In the genomic region with DNA sequence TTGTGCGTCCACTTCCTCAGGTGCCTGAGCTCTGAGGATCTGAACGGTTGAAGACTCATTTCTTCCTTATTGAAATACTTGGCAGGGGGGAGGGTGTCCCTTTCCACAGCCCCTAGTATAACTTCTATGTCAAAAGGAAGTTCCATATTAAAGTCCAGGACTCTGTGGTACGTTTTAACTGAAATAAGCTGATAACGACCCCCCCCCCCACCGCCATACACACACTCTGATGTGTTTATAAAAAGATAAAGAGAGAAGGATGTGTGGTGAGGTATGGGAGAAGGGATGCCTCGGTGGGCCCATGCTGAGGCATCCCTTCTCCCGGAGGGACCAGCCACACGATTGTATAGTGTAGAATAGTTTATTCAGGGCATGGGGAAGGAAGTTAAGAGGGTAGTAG, we compare ENCODE assay signal across 18 mouse cellular contexts. TPM values are rescaled to one million over a fixed set of nuclear protein-coding genes. Genes with fewer than 3 reads are reported as not detected.
A peak's percentile ranks its signal among the peaks of the same experiment; 100 is the strongest.
DNase-seq lines count a peak whose midpoint lies in the region; ATAC-seq and TF ChIP-seq lines count a peak whose summit lies in the region.
"Had no signal": no experiment of that assay in that cellular context is flagged by ENCODE, and none has a peak within 500 bp of the region (broad histone marks: within the 10 kb centered on the region; RNA-seq: fewer than 3 reads in every experiment).

No protein-coding gene starts in this region.

- no peak overlapping the region for H3K4me3 ChIP-seq in heart, embryonic 11.5 days (ENCODE audit: low read depth, low read length)
- H3K4me3 ChIP-seq in lung, embryonic 14.5 days (ENCODE audit: low read depth, low read length) = no peak overlapping the region
- peak overlapping the region; percentile 47; the same call in 1 of the 2 replicates for H3K4me3 ChIP-seq in embryonic facial prominence, embryonic 10.5 days
- no peak overlapping the region for H3K4me3 ChIP-seq in liver, embryonic 15.5 days (replicated peaks)
- H3K4me3 ChIP-seq in intestine, postnatal 0 days (ENCODE audit: low read depth, low read length) = no peak overlapping the region
- H3K4me3 ChIP-seq: left cerebral cortex, adult 2 months; neural tube, embryonic 15.5 days had no signal

- no peak overlapping the region for H3K27ac ChIP-seq in heart, embryonic 11.5 days (ENCODE audit: low read depth, low read length)
- H3K27ac ChIP-seq in lung, embryonic 14.5 days (ENCODE audit: low read depth) = no peak overlapping the region
- H3K27ac ChIP-seq in embryonic facial prominence, embryonic 10.5 days (replicated peaks) = no peak overlapping the region
- no peak overlapping the region for H3K27ac ChIP-seq in liver, embryonic 15.5 days (replicated peaks)
- no peak overlapping the region for H3K27ac ChIP-seq in intestine, postnatal 0 days (ENCODE audit: low read depth, low read length)
- H3K27ac ChIP-seq: hindbrain, postnatal 0 days; left cerebral cortex, adult 2 months; neural tube, embryonic 15.5 days had no signal

- no peak overlapping the region for H3K9ac ChIP-seq in heart, embryonic 11.5 days (ENCODE audit: low read depth, low read length)
- no peak overlapping the region for H3K9ac ChIP-seq in lung, embryonic 14.5 days
- no peak overlapping the region for H3K9ac ChIP-seq in liver, embryonic 15.5 days
- no peak overlapping the region for H3K9ac ChIP-seq in intestine, postnatal 0 days (ENCODE audit: low read depth, low read length)
- H3K9ac ChIP-seq: neural tube, embryonic 15.5 days had no signal

- no peak for TF ChIP-seq CTCF in lung, embryonic 14.5 days (IDR thresholded peaks at IDR 0.05; ENCODE audit: low read depth)
- no peak for TF ChIP-seq CTCF in intestine, postnatal 0 days (IDR thresholded peaks at IDR 0.05; ENCODE audit: low read depth)

- no peak for ATAC-seq in heart, embryonic 11.5 days (replicated peaks; ENCODE audit: insufficient number of reproducible peaks, low FRiP score, low TSS enrichment)
- no peak for ATAC-seq in lung, embryonic 14.5 days (ENCODE audit: insufficient read depth)
- no peak for ATAC-seq in liver, embryonic 15.5 days (ENCODE audit: insufficient read depth)
- no peak for ATAC-seq in intestine, postnatal 0 days
- ATAC-seq: forebrain, embryonic 14.5 days; hindbrain, postnatal 0 days had no signal

- intact Hi-C loops in left cerebral cortex, postnatal 25 days (cut with DNase I) = no loop called here

- no peaks in the 10 kb centered on the region for H3K4me1 ChIP-seq in heart, embryonic 11.5 days (ENCODE audit: control insufficient read depth, insufficient read depth, low read length)
- H3K4me1 ChIP-seq in lung, embryonic 14.5 days (ENCODE audit: insufficient read depth) = no peaks in the 10 kb centered on the region
- H3K4me1 ChIP-seq in embryonic facial prominence, embryonic 10.5 days = peaks cover 22% of the 10 kb centered on the region
- H3K4me1 ChIP-seq in liver, embryonic 15.5 days (replicated peaks) = peaks cover 7% of the 10 kb centered on the region; the same call in 1 of the 2 replicates
- H3K4me1 ChIP-seq in intestine, postnatal 0 days (replicated peaks; ENCODE audit: control insufficient read depth, insufficient read depth, low read length) = no peaks in the 10 kb centered on the region
- H3K4me1 ChIP-seq: neural tube, embryonic 15.5 days had no signal

- H3K4me2 ChIP-seq in heart, embryonic 11.5 days = peak overlapping the region; percentile 64
- peak overlapping the region; percentile 56; the same call in 1 of the 2 replicates for H3K4me2 ChIP-seq in lung, embryonic 14.5 days
- H3K4me2 ChIP-seq in liver, embryonic 15.5 days = peak overlapping the region; percentile 60; the same call in 1 of the 2 replicates
- H3K4me2 ChIP-seq in intestine, postnatal 0 days (replicated peaks; ENCODE audit: low read depth) = no peak overlapping the region

- no peaks in the 10 kb centered on the region; the same call in 1 of the 2 replicates for H3K9me3 ChIP-seq in heart, embryonic 11.5 days (replicated peaks; ENCODE audit: control insufficient read depth, low read length)
- no peaks in the 10 kb centered on the region for H3K9me3 ChIP-seq in lung, embryonic 14.5 days (ENCODE audit: low read depth, low read length)
- H3K9me3 ChIP-seq in embryonic facial prominence, embryonic 10.5 days = no peaks in the 10 kb centered on the region; the same call in 1 of the 2 replicates
- no peaks in the 10 kb centered on the region for H3K9me3 ChIP-seq in liver, embryonic 15.5 days (replicated peaks)
- H3K9me3 ChIP-seq in intestine, postnatal 0 days (ENCODE audit: control insufficient read depth) = no peaks in the 10 kb centered on the region
- H3K9me3 ChIP-seq: midbrain, embryonic 10.5 days; neural tube, embryonic 15.5 days had no signal

- no peaks in the 10 kb centered on the region for H3K36me3 ChIP-seq in heart, embryonic 11.5 days (ENCODE audit: control insufficient read depth, insufficient read depth, low read length)
- no peaks in the 10 kb centered on the region for H3K36me3 ChIP-seq in lung, embryonic 14.5 days (ENCODE audit: insufficient read depth)
- H3K36me3 ChIP-seq in embryonic facial prominence, embryonic 10.5 days (replicated peaks) = no peaks in the 10 kb centered on the region
- no peaks in the 10 kb centered on the region for H3K36me3 ChIP-seq in liver, embryonic 15.5 days (replicated peaks)
- no peaks in the 10 kb centered on the region for H3K36me3 ChIP-seq in intestine, postnatal 0 days (ENCODE audit: control insufficient read depth, insufficient read depth)
- H3K36me3 ChIP-seq: midbrain, embryonic 10.5 days; neural tube, embryonic 15.5 days had no signal

- no peak for DNase-seq in heart, adult 11 months
- no peak for DNase-seq in lung, embryonic 14.5 days
- DNase-seq in lung, adult 18-20 months = no peak
- DNase-seq in embryonic facial prominence, embryonic 10.5 days (ENCODE audit: low spot score) = no peak
- no peak for DNase-seq in left cerebral cortex, postnatal 25 days (ENCODE audit: low spot score in 2 of 2)
- DNase-seq: cerebellum, adult 11 months; kidney, adult 8-10 months had no signal

- 48% methylated on average over 8 of the region's 8 CpGs for WGBS in heart, embryonic 11.5 days (ENCODE audit: insufficient replicate concordance)
- 38% methylated on average over 8 of the region's 8 CpGs for WGBS in lung, embryonic 14.5 days
- 71% methylated on average over 8 of the region's 8 CpGs for whole genome bisulfite sequencing in embryonic facial prominence, embryonic 10.5 days
- 26% methylated on average over 8 of the region's 8 CpGs for whole genome bisulfite sequencing in liver, embryonic 15.5 days (ENCODE audit: insufficient replicate concordance)
- WGBS in intestine, postnatal 0 days = 57% methylated on average over 8 of the region's 8 CpGs

- no peaks in the 10 kb centered on the region; the same call in 1 of the 2 replicates for H3K27me3 ChIP-seq in heart, embryonic 11.5 days (ENCODE audit: control insufficient read depth, insufficient read depth, low read length)
- no peaks in the 10 kb centered on the region for H3K27me3 ChIP-seq in lung, embryonic 14.5 days (ENCODE audit: insufficient read depth, low read length)
- H3K27me3 ChIP-seq in embryonic facial prominence, embryonic 10.5 days (replicated peaks; ENCODE audit: low read depth, poor library complexity, severe bottlenecking) = no peaks in the 10 kb centered on the region
- H3K27me3 ChIP-seq in liver, embryonic 15.5 days = no peaks in the 10 kb centered on the region
- H3K27me3 ChIP-seq in intestine, postnatal 0 days (replicated peaks; ENCODE audit: control insufficient read depth, insufficient read depth, low read length) = no peaks in the 10 kb centered on the region
- H3K27me3 ChIP-seq: neural tube, embryonic 15.5 days had no signal

RNA-seq across cellular contexts. Expression of gene Cldn14, which starts 34.4 kb away (rescaled TPM):
- 0.13 TPM in 1 of 2 replicates, not detected in the other for polyA plus RNA-seq in heart, embryonic 11.5 days (2014; fragmentation: Nextera tagmentation; extraction: Ambion mirVana)
- not detected in 2 replicates for polyA plus RNA-seq in lung, embryonic 14.5 days (2014; fragmentation: Nextera tagmentation; extraction: Ambion mirVana)
- not detected in 2 replicates for polyA plus RNA-seq in embryonic facial prominence, embryonic 10.5 days (2016; fragmentation: Nextera tagmentation; extraction: Ambion mirVana)
- polyA plus RNA-seq in liver, embryonic 15.5 days (2015; fragmentation: Nextera tagmentation; extraction: Ambion mirVana) = 2.2 and 3.9 TPM in 2 replicates
- 1 to 10 TPM; 1.1 to 2.0 TPM for total RNA-seq in left cerebral cortex, postnatal 25 days (2021)
- polyA plus RNA-seq in intestine, postnatal 0 days (2015; fragmentation: Nextera tagmentation; extraction: Ambion mirVana) = 2.3 and 2.4 TPM in 2 replicates
- total RNA-seq: adrenal gland, adult 18-20 months; heart, postnatal 14 days; hindbrain, postnatal 0 days had no signal
- polyA plus RNA-seq: forebrain, embryonic 14.5 days; lung, embryonic 16.5 days; midbrain, embryonic 10.5 days; neural tube, embryonic 15.5 days had no signal
